Mouse (Mus musculus) erythroblast, embryonic 14.5 days (primary cell): Measurements from ENCODE around the gene Olfr889.

Experiments used
- GATA1 ChIP-seq: IDR thresholded peaks from 2 replicates; pipeline ENCODE4 v1.6.1; 2012; ENCODE audit warnings: low read length, inconsistent platforms, mixed read lengths
- TAL1 ChIP-seq: IDR thresholded peaks from 3 replicates; pipeline ENCODE4 v1.6.1; 2012; ENCODE audit warnings: low read length, inconsistent platforms, mixed read lengths

DNA sequence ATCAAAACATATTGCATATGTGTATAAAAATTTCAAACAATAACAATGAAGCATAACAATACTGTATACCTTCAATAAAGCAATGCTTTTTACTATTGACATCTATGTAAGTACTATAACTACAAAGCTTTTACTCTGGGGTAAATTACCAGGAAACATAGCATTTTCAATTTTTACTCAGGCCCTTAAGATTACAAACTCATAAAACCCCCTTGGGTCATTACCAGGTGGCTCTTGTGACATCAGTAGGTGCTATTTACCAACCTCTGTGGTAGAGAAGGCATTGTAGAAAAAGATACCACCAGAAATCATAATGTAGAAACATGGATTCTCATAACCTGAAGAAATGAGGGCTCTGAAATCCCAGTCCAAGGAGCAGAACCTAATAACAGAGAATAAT is at the start of gene Olfr889:
- TF ChIP-seq GATA1 (no peak), TAL1 (no peak)
